Mouse (Mus musculus): ENCODE data around the gene Dazap2. TPM values are rescaled to one million over a fixed set of nuclear protein-coding genes. Genes with fewer than 3 reads are reported as not detected.

Gene Dazap2
- 271 TPM for polyA plus RNA-seq (2014; fragmentation: Illumina TruSeq; extraction: RNeasy Lipid Tissue Mini Kit (QIAGEN cat#74804); ENCODE audit: low read depth, low replicate concordance)

DNA sequence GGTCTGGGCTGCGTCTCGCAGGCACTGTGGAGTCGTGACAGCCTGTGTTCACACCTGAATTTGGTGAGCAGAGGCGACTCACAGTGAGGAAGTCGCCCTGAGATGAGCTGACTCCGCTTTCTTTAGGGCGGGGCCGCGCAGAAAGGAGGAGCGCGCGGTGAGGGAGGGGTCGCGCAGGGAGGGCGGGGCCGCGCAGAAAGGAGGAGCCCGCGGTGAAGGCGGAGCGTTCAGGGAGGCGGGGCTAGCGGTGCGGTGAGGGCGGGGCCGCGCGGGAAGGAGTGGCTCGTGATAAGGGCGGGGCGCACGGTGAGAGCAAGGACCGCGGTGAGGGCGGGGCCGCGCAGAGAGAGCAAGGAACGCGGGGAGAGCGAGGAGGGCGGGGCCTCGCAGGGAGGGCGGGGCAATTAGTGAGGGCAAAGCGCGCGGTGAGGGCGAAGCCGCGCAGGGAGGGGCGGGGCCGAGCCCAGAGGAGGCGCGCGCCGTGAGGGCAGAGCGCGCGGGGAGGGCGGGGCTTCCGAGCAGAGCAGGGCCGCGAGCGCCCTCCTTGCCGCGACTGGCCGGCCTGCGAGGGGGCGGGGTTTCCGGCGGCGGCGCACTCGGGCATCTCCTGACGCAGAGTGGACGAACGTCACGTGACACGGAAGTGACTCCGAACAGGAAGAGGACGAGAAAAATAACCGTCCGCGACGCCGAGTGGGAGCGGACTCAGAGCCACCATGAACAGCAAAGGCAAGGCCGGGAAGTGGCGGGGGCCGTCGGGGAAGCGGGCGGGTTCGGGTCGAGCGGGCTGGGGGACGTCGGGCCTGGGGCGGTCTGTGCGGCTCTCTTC is at the start of gene Dazap2:
Dazap2 (plus strand) TSS at position 354 of the 829 bp plus-strand sequence.

DNA sequence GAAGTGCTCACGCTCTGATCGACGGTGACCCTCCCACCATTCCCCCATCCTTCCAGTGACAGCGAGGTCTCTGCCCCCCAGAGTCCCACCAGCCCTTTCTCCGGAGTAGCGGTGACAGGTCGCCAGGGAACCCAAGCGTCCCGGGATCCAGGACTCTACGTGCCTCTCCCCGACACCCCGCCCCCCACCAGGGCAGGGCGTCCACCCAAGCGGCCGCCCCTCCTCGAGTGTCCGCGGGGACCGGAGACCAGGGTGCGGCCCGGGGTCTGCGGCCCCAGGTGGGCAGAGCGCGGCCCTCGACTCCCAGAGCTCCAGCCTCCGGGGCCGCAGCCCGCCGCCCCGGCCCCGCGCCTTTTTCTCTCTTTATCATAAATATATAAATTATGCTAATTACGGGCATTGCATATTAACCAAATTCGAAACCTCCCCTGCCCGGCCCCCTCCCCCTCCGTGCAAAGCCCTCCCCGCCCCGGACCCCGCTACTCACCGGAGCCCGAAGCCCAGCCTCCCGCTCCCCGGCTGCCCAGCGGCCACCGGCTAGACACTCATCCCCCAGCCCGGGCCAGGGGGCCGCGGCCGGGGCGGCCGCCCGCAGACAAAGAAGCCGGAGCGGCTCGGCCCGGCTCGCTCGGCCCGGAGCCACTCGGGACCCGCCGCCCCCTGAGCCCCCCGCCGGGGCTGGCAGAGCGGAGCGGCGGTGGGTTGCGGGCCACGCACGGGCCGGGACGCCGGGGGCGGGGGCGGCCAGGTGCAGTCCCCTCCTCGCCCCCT is 15.7 kb upstream of the Dazap2 start, which contains the start of gene Pou6f1:
Pou6f1 (minus strand) TSS at position 709 of the 771 bp plus-strand sequence.

DNA sequence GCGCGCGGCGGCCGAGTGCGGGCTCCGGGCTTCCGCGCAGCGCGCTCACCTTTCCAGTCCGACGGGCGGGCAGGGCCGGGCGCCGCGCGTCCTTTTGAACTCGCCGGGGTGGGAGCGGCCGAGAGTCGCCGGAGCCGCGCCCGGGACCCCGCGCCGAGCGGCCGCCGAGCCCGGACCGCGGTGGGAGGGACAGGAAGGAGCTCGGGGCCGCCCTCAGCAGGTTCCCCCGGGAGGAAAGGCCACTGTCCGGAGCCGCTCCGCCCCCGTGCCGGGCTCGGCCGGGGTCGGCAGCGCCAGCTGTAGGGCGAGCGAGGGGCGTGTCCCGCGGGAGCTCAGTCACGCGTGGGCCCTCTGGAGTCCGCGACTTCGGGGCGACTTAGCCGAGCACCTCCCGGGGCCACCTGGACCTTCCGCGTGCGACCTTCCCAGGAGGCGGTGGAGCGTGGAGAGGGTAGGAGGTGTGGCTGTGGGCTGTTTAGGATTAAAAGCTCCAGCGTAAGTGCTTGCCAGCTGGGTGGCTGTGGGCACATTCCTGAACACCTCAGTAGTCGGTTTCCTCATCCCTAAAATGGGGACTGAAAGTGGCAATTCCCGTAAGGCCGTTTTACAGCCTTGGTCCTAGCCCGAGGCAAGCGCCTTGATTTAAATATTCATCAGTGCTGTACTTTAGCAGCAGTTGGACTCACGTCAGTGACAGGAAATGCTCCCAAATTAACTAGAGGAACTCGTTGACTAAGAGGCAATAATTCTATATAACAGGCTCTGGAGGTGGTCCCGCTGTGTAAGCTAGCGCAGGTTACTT is 21.8 kb downstream of the Dazap2 start, which contains the start of gene Smagp:
Smagp (minus strand) TSS at position 241 of the 802 bp plus-strand sequence.

DNA sequence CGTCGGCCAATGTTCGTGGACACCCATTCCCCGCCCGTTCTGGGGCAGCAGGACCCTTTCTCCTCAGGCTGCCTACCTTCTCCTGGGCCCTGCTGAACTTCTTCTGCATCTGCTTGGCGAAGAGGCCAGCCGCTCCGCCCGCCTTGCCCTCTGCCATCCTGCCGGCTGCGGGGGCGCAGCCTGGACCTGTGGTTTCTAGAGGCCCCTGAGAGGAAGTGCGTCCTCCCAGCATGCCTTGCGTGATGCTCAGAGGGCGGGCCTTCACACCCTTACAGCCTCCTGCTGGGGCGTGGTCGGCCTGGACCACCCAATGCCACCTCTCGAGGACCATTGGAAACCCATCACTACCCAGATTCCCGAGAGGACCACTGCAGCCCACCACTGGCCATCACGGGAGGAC is 54.2 kb downstream of the Dazap2 start, which contains the start of gene Bin2:
Bin2 (minus strand) TSS at position 217 of the 400 bp plus-strand sequence.

Other genes with a start within 250 kb of the Dazap2 start
- gene Gm5475, start 193.2 kb upstream of the Dazap2 start, polyA plus RNA-seq (2014; fragmentation: Illumina TruSeq; extraction: RNeasy Lipid Tissue Mini Kit (QIAGEN cat#74804); ENCODE audit: low read depth, low replicate concordance): 0.50 TPM
- gene Slc11a2, start 190.3 kb upstream of the Dazap2 start, polyA plus RNA-seq (2014; fragmentation: Illumina TruSeq; extraction: RNeasy Lipid Tissue Mini Kit (QIAGEN cat#74804); ENCODE audit: low read depth, low replicate concordance): 59.2 TPM
- gene Letmd1, start 146.3 kb upstream of the Dazap2 start, polyA plus RNA-seq (2014; fragmentation: Illumina TruSeq; extraction: RNeasy Lipid Tissue Mini Kit (QIAGEN cat#74804); ENCODE audit: low read depth, low replicate concordance): 33.7 TPM
- 5.0 TPM for gene Csrnp2, start 119.9 kb upstream of the Dazap2 start, polyA plus RNA-seq (2014; fragmentation: Illumina TruSeq; extraction: RNeasy Lipid Tissue Mini Kit (QIAGEN cat#74804); ENCODE audit: low read depth, low replicate concordance)
- gene Tfcp2, start 63.3 kb upstream of the Dazap2 start, polyA plus RNA-seq (2014; fragmentation: Illumina TruSeq; extraction: RNeasy Lipid Tissue Mini Kit (QIAGEN cat#74804); ENCODE audit: low read depth, low replicate concordance): 19.3 TPM
- gene Pou6f1, start 15.4 kb upstream of the Dazap2 start, polyA plus RNA-seq (2014; fragmentation: Illumina TruSeq; extraction: RNeasy Lipid Tissue Mini Kit (QIAGEN cat#74804); ENCODE audit: low read depth, low replicate concordance): 42.7 TPM
- 77.1 TPM for gene Smagp, start 21.6 kb downstream of the Dazap2 start, polyA plus RNA-seq (2014; fragmentation: Illumina TruSeq; extraction: RNeasy Lipid Tissue Mini Kit (QIAGEN cat#74804); ENCODE audit: low read depth, low replicate concordance)
- gene Bin2, start 54.2 kb downstream of the Dazap2 start, polyA plus RNA-seq (2014; fragmentation: Illumina TruSeq; extraction: RNeasy Lipid Tissue Mini Kit (QIAGEN cat#74804); ENCODE audit: low read depth, low replicate concordance): 4.3 TPM
- gene Cela1, start 72.6 kb downstream of the Dazap2 start, polyA plus RNA-seq (2014; fragmentation: Illumina TruSeq; extraction: RNeasy Lipid Tissue Mini Kit (QIAGEN cat#74804); ENCODE audit: low read depth, low replicate concordance): 30.0 TPM
- 5.5 TPM for gene Galnt6, start 114.0 kb downstream of the Dazap2 start, polyA plus RNA-seq (2014; fragmentation: Illumina TruSeq; extraction: RNeasy Lipid Tissue Mini Kit (QIAGEN cat#74804); ENCODE audit: low read depth, low replicate concordance)
- gene Slc4a8, start 146.4 kb downstream of the Dazap2 start, polyA plus RNA-seq (2014; fragmentation: Illumina TruSeq; extraction: RNeasy Lipid Tissue Mini Kit (QIAGEN cat#74804); ENCODE audit: low read depth, low replicate concordance): 10.1 TPM

Data from adipose tissue, adult 10 weeks (tissue).